Mouse (Mus musculus) small intestine, adult 2 months (tissue): ENCODE results near the gene Gabarap.

Source experiments
- CTCF ChIP-seq: fragments of 200-500 bp; IDR thresholded peaks from 2 replicates; pipeline ENCODE4 v1.5.1; 2012; ENCODE audit warnings: low read depth, mild to moderate bottlenecking, control low read depth, inconsistent platforms, low read length, moderate library complexity, mixed read lengths; ENCODE audit not compliant: insufficient replicate concordance, insufficient read length; ENCODE audit errors: extremely low read depth
- POLR2A ChIP-seq: fragments of 200-500 bp; IDR thresholded peaks from 2 replicates; pipeline ENCODE4 v1.6.1; 2012; ENCODE audit warnings: low read depth, mild to moderate bottlenecking, control low read depth, inconsistent platforms, low read length, moderate library complexity

- TF ChIP-seq CTCF (no peak), POLR2A (peak; percentile 63; the same call in 1 of the 2 replicates)
Measured at GRCm38 (mm10) chr11:70000396-70000898, 9.5 kb downstream of the Gabarap start, which contains the start of gene Dvl2.
